Mouse (Mus musculus) CH12.LX (cell line): Measurements from ENCODE around the gene Ntrk2.

Experiments used
- CTCF ChIP-seq, 2 experiments: IDR thresholded peaks in 1 of 2; conservative IDR thresholded peaks in 1 of 2; 2 replicates each; pipeline ENCODE4 v1.5.1; 2011 to 2012; ENCODE audit warnings: low read depth in 2 of 2, low read length in 2 of 2, improper control_type of control experiment in 1 of 2, inconsistent platforms in 1 of 2, mild to moderate bottlenecking in 1 of 2, moderate library complexity in 1 of 2
- EP300 ChIP-seq: IDR thresholded peaks from 2 replicates; pipeline ENCODE4 v1.6.1; 2011; ENCODE audit warnings: low read length, improper control_type of control experiment
- ETS1 ChIP-seq: conservative IDR thresholded peaks from 2 replicates; pipeline ENCODE4 v1.6.1; 2012; ENCODE audit warnings: low read depth, mild to moderate bottlenecking, inconsistent platforms, low read length, improper control_type of control experiment, moderate library complexity
- HCFC1 ChIP-seq: IDR thresholded peaks from 2 replicates; pipeline ENCODE4 v1.6.1; 2012; ENCODE audit warnings: low read depth, mild to moderate bottlenecking, inconsistent platforms, low read length, improper control_type of control experiment
- MYC ChIP-seq: IDR thresholded peaks from 2 replicates; pipeline ENCODE4 v1.6.1; 2011; ENCODE audit warnings: low read depth, mild to moderate bottlenecking, improper control_type of control experiment, low read length
- POLR2A ChIP-seq: IDR thresholded peaks from 2 replicates; pipeline ENCODE4 v1.6.1; 2011; ENCODE audit warnings: low read depth, mild to moderate bottlenecking, improper control_type of control experiment, low read length
- RCOR1 ChIP-seq: conservative IDR thresholded peaks from 2 replicates; pipeline ENCODE4 v1.6.1; 2012; ENCODE audit warnings: low read depth, mild to moderate bottlenecking, inconsistent platforms, low read length, improper control_type of control experiment
- SIN3A ChIP-seq: IDR thresholded peaks from 2 replicates; pipeline ENCODE4 v1.6.1; 2012; ENCODE audit warnings: low read length, improper control_type of control experiment, inconsistent platforms
- UBTF ChIP-seq: IDR thresholded peaks from 2 replicates; pipeline ENCODE4 v1.6.1; 2012; ENCODE audit warnings: low read depth, mild to moderate bottlenecking, inconsistent platforms, low read length, improper control_type of control experiment, moderate library complexity
- ZC3H11A ChIP-seq: IDR thresholded peaks from 2 replicates; pipeline ENCODE4 v1.6.1; 2012; ENCODE audit warnings: low read depth, mild to moderate bottlenecking, inconsistent platforms, low read length, improper control_type of control experiment
- ZNF384 ChIP-seq: IDR thresholded peaks from 2 replicates; pipeline ENCODE4 v1.6.1; 2012; ENCODE audit warnings: low read depth, low read length, improper control_type of control experiment, inconsistent platforms

- TF ChIP-seq SIN3A: no peak
- TF ChIP-seq MYC: no peak
- no peak for TF ChIP-seq ZC3H11A
- no peak for TF ChIP-seq UBTF
- no peak for TF ChIP-seq CTCF (conservative IDR thresholded peaks at IDR 0.05 in 1 of 2, IDR thresholded peaks at IDR 0.05 in 1 of 2; ENCODE audit: low read depth in 2 of 2, low read length in 2 of 2)
- no peak for TF ChIP-seq POLR2A
- TF ChIP-seq ZNF384: no peak
- TF ChIP-seq RCOR1: no peak
- TF ChIP-seq EP300: no peak
- TF ChIP-seq ETS1: no peak
- TF ChIP-seq HCFC1: no peak
Observed at GRCm38 (mm10) chr13:58803882-58804281, 2.5 kb upstream of the Ntrk2 start.
